Mouse (Mus musculus) skeletal muscle tissue, adult 2 months (tissue): ENCODE data around the gene 1700001P01Rik.

ENCODE experiments used
- DNase-seq: peaks from one replicate; pipeline ENCODE4 v3.0.0-alpha.2; 2012; ENCODE audit warnings: low read depth, low spot score

The 1700001P01Rik gene

DNA sequence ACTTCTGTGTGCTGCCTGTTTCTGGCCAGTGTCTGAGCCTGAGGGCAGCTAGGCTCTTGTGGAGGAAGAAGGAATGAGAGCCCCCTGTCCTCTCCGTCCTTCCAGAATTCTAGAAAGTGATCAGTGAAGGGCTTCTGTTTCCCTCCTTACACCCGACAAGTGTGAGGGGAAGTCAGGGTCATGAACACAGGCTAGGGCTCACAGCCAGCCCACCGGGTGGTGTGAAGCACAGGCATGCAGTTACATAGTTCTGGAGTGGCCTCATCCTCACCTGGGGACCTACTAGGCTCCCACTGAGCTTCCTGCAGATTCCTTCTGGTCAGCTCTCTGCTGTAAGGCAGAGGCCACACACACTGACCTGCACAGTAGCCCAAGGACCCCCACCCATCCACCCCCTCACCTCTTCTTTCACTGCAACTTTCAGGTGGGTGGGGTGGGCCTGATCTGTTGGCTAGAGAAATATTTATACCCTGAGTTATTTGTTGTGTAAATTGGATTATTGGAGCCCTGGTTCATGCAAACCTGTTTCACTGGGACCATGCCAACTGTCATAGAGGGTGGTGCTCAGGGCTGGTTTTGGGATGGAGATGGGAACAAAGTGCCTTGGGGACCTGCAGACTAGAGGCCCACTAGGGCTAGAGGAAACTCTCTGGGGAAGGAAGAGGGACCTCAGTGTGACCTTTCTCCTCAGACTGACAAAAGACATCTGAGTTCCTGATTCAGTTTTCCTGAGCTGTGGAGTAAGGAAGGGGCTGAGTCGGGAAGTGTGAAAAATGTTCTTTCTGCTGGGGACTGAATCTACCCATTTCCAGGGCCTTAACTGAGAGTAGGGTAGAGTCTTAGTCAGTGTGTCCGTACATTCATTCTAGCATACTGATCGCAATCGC is 33.8 kb upstream of the 1700001P01Rik start:
- DNase-seq, result no peak

- DNase-seq, result no peak
Observed at GRCm38 (mm10) chr11:97808621-97809234, 33.0 kb upstream of the 1700001P01Rik start.

DNA sequence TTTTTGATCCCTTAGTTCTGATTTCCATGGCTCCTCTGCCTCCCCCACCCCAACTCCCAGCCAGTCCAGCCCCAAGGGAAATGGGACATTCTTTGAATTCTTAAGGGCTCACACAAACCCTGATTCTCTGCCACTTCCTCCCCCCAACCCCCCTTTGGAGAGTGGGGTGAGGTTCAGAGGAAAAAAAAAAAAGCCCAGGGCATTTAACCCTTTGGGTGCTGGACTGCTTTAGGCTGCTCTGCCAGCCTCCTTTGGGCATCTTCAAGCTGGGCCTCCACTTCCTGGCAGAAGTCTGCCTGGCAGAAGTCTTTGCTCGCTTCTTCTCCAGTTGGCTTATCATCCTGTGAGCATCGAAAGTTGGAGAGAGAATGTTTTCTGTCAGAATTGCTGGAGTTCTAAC is 32.4 kb upstream of the 1700001P01Rik start:
- no peak for DNase-seq

- DNase-seq, result no peak
Observed at GRCm38 (mm10) chr11:97807626-97808025, 31.9 kb upstream of the 1700001P01Rik start.

- DNase-seq, result no peak
Observed at GRCm38 (mm10) chr11:97806613-97806964, 30.9 kb upstream of the 1700001P01Rik start.

DNA sequence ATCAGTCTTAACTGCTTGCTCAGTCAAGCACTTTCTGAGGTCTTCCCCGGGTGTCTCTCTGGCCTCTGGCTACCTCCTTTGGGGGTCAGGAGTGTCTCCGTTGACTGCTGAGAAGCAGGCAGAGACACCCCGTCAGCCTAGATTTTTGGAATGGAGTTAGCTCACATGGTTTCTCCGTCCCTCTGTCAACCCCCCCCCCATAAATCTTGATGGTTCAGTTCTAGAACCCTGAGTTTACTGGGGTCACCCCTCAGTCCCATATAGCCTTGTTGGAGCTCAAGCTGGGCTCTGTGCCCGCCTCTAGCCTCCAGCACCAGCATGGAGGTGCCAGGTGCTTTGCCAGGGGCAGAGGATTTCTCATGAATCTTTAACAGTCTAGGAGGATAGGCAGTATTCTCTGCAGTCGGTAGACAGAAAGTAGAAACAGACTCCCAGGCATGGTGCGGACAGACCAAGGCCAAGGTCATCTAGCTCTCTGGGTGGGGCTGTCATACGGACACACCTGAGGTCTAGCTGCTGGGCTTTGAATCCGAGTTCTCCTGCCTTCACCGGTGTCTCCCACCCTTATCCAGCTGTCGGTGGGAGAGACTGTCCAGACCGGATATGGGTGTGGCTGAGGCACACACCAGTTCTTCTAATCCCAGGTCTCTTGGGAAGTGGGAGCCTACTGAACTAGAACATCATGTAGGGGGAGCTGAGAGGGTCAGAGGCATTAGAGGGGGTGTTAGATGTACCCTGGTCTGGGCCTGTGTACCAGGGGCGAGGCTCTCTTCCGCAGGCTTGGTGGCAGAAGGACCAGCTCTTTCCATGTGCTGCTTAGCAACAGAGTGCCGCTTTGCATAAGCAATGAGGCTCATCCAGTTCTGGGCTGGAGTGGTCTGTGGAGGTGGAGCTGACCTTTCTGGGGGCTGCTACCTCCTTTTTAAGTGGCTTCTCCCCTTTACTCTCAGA is 30.2 kb upstream of the 1700001P01Rik start:
- DNase-seq, result no peak

DNA sequence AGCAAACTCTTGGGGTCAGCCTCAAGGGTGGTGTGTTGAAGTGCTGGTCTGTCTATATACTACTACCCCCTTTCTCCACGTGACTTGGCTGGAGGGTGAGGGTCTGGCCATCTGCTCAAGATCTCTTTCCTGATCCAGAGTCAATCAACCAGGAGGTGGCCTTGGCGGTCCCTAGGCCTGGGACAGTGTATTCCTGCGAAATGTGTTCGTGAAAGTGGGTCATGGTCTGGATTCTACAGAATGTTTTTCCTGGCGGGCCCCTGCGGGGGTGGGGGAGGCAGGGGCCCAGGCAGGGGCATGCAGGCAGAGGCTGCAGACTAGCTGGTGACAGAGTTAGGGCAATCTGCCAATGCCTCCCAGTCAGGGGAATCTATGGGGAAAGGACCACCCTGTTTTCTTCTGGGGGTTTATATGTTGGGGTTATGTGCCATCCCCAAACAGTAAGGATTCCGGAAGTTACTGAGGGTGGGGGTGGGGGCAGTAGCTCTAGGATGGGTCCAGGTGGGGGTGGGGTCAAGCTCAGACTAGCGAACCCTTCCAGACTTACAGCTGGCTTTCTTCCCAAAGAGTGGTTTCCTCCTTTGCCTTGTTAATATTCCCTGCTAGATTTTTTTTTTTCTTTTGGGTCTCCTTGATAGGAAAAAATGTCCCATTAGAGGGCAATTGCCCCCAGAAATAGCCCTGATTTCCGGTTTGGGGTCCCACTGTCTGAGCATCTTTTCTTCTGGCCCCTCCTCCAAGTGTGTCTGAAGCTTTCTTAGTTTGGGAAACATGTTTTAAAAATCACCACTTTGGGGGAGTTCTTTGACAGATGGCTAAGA is 29.3 kb upstream of the 1700001P01Rik start:
- no peak for DNase-seq

DNA sequence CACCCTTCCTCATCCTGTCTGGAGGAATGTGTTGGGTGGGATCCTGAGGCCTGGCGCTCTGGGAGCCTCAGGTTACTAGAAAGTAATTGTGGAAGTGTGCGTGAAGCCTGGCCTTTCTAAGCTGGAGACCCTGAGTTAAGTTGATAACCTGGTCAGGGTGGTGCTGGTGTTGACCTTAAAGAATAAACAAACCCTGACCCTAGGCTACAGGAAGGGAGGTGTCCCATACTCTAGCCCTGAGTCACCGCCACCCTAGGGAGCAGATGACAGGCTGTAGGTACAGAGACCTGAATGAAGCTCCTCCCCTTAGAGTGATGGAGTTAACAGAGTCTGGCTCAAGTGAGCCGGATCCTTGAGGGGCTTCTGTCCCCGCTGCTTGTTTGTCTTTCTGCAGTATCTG is 28.1 kb upstream of the 1700001P01Rik start:
- no peak for DNase-seq

GRCm38 (mm10) chr11:97802495-97802894 is 26.8 kb upstream of the 1700001P01Rik start:
- no peak for DNase-seq

DNA sequence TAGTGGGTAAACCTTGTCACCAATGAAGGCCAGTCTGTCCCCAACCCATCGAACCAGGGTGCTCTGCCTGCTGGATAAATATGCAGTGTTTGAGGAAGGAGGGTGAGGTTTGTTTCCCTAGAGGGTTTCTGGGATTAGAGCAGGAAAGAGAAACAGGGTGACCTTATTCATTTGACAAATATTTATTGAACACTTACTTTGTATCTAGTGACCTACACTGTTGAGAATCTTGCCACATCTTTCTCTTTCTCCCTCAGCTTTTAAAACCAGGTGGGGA is 26.4 kb upstream of the 1700001P01Rik start:
- no peak for DNase-seq

GRCm38 (mm10) chr11:97801409-97802193 is 25.9 kb upstream of the 1700001P01Rik start:
- no peak for DNase-seq

DNA sequence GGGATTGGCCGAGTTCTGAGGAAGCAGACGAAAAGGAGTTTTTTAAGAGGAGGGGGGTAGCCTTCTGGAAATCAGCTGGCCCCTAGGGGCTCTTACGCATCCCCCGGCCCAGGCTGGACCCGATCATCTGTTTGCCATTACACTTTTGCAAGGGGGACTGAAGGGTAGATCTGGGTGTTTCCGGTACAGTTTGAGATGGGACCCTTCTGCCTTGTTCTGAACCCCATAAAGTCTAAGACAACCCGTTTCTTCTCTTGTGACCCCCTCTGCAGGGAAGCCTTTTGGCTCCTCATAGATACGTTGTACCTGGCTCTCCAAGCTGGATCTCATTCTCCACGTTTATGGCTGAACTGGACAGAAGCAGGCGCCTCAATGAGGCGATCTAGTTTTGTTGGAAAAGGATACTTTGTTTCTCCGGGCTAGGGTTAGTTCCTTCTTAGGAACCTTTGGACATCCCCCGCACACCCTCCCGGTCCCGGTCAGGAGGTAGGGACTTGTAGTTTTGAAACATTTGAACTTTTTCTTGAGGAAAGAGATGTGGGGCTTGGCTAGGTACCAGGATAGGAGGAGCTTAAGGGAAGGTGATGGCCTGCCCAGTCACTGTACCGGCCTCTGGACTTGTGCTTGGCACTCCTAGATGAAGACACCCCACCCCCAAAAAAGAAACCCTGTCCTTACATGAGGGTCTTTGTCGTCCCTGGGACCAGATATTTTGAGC is 25.1 kb upstream of the 1700001P01Rik start:
- DNase-seq, result no peak

GRCm38 (mm10) chr11:97799994-97800690 is 24.4 kb upstream of the 1700001P01Rik start:
- no peak for DNase-seq

- peak; percentile 80 for DNase-seq
Observed at GRCm38 (mm10) chr11:97799146-97799993, 23.7 kb upstream of the 1700001P01Rik start.

- DNase-seq, result peak; percentile 85
Observed at GRCm38 (mm10) chr11:97798782-97799145, 23.0 kb upstream of the 1700001P01Rik start, which contains the start of gene Lasp1. Lasp1 (plus strand) TSS chr11:97799000.

- no peak for DNase-seq
Observed at GRCm38 (mm10) chr11:97798083-97798435, 22.3 kb upstream of the 1700001P01Rik start.

DNA sequence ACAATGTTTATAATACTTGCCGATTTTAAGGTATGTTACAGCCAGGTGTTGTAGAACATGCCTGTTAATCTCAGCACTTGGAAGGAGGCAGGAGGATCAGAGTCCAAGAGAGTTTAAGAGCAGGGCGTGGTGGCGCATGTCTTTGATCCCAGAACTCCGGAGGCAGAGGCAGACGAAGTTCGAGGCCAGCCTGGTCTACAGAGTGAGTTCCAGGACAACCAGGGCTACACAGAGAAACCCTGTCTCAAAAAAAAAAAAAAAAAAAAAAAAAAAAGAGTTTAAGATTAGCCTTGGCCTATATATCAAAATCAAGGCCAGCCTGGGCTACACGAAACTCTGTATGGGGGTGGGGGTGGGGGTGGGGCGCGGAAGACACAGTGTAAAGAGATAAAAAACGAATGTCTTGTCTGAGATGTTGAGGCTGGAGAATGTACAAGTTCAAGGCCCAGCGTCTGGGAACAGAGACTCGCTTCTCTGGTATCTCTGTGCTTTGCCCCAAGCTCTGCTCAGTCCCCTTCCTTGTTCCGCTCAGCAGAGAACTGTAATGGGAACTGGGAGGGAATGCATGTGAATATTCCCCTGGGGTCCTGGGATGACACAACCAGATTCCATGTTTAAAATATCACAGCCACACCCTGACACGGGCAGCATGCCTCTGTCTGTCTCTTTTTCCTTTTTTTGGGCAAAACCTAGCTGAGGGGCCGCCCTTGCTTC is 21.8 kb upstream of the 1700001P01Rik start:
- peak; percentile 75 for DNase-seq

- DNase-seq, result peak; percentile 61
Observed at GRCm38 (mm10) chr11:97796910-97797309, 21.2 kb upstream of the 1700001P01Rik start.
